Mouse (Mus musculus): Measurements from ENCODE around the gene Dnajc15.
"Not testable (repeated sequence)": the region's sequence is repeated elsewhere in the genome, so short reads cannot be mapped to it uniquely, and the experiment has no call there.

Gene Dnajc15

DNA sequence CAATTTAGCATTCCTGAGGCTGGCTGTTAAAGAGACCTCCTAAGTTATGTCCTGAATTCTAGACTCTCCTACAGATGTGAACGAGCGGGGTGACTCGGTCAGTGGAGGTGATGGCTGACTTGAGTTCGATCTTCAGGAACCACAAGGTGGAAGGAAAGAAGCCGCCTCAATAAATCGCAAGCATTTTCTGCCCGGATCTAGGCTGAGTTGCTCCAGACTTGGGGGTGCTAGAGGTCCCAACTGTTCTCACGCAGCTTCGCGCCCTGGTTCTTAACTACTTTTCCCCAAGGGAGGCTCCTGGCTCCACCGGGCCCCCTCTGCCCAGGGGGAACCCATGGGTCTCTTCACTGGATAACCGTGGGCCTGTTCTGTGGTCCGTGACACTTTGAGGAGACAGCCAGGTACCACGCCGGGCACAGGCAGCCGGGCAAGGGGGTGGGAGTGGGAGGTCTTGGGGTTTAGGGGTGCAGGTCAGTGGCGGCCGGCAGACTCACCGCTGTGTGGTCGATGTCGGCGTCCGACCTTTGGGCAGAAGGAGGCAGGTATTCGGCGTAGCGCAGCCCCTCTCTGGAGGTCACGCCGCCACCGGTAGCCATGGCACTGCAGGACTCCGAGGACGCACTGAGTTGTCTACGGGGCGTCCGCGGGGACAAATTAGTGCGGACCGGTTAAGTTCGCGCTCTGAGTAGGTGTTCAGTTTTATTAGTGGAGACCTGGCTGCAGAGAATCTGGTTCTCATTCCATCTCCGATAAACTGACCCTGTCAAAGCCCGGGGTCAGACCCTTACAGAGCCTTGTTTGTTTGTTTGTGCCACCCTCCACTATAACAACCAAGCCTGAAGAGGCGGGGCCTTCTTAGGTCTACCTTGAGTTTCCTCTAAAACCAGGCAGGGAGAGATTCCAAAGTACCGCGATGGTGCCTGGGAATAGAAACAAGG is at the start of gene Dnajc15:
Gene Dnajc15 (minus strand): TSS at position 822 of the 938 bp plus-strand sequence.
- peak; percentile 89 to 94 for DNase-seq

DNA sequence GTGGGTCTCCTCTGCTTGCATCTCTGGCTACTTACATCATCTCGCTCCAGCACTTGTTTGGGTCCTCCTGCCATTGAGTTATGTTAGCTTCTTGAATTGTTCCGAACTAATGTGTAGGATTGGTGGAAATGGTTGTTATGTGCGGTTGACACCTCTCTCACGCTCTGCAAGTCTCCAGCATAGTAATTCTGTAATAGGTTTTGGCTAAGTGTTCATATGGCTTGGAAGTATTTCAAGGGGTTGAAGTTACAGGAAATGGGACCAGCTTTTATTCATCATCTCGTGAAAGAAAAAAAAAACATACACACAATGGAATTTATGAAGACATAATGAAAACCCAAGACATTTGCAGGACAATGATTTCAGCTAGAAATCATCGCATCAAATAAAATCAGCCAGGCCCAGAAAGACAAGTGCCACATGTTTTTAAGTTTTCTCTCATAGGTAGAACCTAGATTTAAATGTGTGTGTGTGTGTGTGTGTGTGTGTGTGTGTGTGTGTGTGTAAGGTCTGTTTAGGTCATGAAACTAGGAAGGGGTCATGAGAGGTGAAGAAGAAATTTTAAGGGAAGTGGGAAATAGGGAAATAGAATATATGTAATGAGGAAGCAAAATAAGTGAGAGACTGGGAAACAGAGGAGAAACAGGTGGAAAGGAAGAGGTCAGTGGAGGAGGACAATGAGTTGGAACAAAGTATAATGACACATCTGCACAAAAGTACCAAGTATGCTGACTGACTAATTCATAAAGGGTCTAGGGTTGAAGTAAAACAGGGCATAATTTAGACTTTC is 48.3 kb upstream of the Dnajc15 start:
- no peak for DNase-seq

DNA sequence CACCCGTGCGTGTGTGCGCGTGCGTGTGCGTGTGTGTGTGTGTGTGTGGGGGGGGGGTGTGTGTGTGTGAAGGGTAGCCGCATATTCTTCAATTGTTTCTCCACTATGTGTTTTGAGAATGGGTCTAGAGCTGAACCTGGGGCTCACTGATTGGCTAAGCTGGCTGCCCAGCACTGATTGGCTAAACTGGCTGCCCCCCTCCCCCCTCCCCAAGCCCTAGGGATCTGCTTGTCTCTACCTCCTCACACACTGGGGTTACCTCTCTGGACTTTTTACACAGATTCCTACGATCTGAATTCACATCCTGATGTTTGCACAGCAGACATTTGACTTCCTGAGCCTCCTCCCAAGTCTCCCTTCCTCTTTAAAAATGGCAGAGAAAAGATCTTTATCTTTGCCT is 46.7 kb upstream of the Dnajc15 start:
- DNase-seq: no peak

DNA sequence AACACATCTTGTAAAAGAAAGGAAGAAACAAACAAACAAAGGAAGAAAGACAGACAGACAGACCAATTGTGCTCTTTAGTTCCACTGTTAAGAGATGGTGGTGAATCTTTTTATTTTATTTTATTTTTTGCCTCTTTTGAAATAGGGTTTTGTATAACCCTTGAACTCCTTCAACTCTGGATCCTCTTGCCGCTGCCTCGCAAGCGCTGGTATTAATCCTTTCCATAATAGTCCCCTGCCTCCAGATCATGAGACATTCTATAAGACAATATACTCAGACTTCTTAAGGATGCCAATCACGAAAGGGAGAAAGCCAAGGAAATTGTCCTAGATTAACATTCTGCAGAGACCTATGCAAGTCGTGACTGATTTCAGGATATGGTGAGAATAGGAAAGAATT is 40.9 kb upstream of the Dnajc15 start:
- no peak for DNase-seq

DNA sequence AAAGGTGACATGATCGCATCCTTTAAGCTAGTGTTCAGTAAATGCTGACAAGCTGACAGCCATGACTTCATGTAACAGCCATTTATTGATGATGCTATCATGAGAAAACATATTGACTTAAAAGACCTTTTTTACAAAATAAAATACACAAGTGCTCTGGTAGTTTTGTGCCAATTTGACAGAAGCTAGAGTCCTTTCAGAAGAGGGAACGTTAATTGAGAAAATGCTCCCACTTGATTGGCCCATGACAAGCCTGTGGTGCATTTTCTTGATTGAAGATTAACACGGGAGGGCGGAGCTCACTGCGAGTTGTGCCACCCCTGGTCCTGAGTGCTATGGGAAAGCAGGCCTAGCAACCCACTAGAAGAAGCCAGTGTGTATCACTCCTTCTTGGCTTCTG is 31.7 kb upstream of the Dnajc15 start:
- no peak for DNase-seq

DNA sequence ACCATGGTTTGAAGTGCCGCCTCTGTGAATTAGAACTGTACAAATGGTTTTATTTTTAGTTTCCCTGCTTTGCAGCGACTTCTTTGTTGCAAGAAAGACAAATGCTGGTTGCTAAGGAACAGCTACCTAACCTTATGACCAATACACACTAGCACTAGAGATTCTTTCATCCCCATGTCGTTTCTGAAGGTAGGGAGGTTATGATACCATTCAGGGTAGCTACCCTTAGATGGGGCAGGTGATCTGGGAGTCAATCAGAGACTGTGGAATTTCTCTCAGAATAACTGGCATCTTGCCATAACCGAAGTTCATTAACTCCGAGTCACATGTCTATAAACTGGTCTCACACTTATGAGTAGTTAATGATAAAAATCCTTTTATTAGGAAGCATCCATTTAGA is 30.5 kb upstream of the Dnajc15 start:
- no peak for DNase-seq

DNA sequence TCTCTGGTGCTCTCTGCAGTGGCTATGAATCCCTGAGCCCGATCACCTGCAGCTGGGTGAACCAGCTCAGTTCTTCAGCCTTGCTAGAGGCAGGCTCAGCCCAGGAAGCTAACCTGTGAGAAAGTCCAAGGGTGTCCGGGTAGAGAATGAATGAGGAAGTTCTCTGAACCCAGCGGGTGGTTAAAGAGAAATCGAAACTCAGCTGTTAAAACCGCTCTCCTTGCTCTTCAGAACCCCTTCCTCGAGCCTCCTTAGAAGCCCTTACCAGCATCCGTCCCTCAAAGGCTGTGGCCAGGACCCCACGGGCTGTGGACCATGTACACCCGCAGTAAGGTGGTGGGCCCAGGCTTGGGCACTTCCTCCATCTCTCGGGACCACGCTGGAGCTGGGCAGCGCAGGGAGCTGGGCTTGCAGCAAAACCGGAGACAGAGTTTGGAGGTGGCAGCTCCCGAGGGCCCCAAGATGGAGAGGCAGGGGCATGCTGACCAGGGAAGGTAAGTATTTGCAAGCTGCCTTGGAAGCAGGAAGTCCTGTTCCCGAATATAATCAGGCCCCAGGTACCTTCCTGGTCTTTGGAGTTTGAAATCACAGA is 29.3 kb upstream of the Dnajc15 start, which contains the start of gene Epsti1:
Gene Epsti1 (plus strand): TSS at position 69 of the 592 bp plus-strand sequence.
- DNase-seq: no peak

DNA sequence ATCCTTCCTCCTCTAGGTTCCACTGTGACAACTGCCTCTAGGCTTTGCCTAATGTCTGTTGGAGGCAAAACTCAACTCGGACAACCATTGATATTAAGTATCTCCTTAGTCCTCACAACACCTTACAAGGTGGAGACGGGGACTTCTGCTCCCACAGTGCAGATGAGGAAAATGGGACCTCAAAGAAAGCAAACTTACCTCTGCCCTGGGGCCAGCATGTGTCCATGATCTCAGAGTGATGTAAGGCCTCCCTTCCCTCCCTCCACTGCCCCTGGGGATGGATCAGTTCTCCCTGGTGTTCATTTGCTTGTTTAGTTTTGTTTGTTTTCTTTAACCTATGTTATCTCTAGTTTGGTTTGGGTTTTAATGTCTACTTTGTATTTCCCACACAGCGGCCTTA is 27.6 kb upstream of the Dnajc15 start:
- DNase-seq: no peak

DNA sequence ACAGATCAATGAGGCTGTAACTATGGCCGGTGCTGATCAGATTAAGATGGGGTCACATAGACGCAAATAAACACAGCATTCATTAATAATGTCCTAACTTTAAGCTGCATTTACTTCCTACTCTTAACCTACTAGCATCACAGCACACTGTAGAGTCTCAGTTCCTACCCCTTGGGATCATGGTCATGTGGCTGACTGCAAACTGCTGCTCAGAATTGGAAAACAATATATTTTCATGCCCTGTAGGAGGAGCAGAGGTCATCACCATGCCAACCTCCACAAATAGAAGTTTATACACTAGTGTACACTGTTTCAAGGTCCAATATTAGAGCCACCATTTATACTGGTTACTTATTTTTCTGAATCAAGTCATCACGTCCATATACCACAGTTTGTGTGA is 21.0 kb upstream of the Dnajc15 start:
- DNase-seq: no peak

DNA sequence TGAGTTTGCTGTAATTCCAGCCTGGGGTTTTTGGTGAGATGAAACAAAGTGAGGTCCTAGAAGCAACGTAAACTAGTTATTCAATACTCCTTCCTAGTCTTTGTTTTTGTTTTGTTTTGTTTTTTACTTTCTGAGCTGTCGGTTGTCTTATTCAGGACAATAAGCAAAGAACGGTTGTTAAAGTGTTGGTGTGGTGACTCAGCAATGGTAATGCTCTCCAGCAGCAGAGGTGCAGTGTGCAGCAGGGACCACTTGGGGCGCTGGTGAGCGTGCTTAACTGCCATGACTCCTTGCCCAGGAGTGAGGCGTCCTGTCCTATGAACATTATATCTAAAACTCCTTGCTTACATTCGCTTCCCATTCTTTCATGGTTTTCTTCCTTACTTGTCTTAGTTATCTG is 15.0 kb upstream of the Dnajc15 start:
- DNase-seq: no peak

DNA sequence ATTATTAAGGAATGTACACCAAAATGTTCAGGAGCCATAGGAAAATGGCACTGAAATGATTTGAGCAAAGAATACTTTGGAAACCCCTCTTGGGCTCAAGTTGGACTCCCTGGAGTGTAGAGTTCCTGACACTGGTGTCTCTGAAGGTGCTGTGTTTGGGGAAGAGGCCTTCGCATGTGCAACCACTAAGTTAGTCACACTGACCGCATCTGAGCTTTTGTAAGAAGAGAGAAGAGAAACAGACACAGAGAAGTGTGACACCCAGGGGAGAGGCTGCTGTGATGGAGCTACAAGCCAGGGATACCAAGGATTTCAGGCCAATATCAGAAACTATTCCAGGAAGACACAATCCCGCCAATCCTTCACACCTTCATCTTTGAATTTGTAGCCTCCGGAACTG is 12.0 kb upstream of the Dnajc15 start:
- DNase-seq: no peak

DNA sequence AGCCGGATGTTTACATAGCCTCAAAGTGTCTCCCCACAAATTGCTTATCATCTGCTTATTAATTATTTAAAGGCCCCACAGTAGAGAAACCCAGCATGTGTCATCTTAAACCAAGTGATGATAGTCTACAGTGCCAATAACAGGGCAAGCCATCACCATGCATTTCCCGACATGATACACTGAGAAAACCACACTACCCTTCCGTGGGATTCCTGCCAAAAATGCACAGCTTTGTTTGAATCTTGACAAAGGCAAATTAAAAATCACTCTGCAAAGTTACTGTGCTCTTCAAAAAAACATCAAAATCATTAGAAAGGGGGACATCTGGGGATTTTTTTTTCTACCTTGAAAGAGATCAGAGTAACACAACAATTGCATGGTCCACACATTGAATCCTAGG is 11.5 kb upstream of the Dnajc15 start:
- DNase-seq: no peak

DNA sequence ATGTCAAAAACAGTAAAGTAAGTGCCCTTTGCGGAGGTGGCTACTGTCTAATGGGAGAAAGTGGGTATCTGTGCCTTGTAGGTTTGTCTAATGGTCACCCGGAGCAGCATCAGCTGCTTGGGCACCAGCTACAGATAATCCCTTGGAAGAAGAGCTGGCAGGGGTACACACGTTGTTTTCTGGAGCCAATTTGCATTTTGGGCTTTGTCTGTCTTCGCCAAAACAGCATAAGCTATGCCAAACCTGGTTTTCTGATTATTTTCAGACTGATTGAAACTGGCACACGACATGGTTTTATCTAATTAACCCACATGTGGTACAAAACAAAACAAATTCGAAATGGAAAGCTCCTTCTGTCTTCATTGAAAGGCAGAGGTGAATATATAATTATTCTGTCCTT is 7.7 kb upstream of the Dnajc15 start:
- peak; percentile 10 to 20 for DNase-seq

DNA sequence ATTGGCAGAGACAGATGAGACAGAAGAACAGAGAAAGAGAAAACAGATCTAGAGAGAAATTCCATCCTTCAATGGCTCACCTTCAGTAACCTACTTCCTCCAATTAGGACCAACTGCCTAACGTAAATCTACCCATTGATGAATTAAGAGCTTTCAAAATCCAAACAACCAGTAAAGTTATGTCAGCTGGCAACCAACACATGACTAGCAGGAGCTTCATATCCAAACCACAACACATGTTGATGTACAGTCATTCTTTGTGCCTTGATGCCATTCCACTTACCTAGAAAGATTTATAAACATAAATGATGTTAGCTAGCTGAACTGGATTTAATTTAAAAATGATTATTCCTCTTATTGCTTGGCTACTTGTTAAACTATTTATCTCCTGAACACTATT is 7.1 kb upstream of the Dnajc15 start:
- DNase-seq: no peak

DNA sequence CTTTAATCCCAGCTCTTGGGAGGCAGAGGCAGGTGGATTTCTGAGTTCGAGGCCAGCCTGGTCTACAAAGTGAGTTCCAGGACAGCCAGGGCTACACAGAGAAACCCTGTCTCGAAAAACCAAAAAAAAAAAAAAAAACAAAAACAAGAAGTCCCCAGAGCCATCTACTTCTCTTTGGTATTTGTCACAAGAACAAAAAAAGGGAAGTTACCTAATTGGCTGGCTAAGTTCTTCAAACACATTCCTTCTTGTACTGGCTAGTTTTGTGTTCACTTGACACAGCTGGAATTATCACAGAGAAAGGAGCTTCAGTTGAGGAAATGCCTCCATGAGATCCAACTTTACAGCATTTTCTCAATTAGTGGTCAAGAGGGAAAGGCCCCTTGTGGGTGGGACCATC is 3.0 kb upstream of the Dnajc15 start:
- not testable (repeated sequence) for DNase-seq

DNA sequence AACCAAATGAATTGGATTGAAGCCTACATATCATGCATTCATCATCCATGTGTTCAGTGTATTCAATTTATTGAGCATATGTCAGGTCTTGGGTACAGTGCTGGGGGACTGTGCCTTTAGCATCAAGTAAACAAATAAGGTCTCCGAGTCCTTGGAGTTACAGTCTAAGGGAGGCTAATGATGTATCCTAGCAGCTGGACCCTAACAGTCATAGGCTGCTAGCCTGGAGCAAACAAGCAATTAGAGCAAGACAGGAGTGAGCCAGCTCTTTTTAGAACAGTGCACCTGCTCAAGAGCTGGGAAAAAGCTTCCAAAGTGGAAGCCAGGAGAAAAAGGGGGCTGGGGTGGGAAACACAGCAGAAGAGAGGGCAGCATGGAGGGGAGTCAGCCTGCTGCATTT is 1.3 kb upstream of the Dnajc15 start:
- DNase-seq: no peak

DNA sequence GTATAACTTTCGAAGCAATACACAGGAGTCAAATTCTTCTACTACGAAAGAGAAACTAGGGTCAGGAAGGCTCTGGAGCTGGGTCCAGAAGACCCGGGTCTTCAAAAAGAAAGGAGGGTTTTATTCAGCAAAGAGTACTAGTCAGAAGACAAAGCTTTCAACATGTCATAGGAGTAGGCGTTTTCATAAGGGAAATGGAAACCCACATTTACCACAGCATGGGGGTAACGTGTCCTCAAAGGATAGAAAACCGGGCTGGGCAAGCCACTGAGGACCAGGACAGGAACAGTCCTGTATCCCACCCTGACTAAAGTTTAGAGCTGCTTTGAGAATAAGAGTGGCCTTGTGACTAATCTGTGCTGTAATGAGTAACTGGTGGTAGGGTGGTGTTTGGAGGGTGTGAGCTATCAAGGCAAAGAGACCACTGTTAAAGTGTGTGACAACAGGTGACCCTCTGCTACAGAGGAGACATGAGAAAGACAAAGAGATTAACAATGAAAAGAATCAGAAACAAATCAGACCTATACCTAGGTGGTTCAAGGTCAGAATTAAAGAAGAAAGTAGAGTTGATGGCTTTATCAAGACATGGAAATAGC is 3.4 kb downstream of the Dnajc15 start:
- no peak for DNase-seq

DNA sequence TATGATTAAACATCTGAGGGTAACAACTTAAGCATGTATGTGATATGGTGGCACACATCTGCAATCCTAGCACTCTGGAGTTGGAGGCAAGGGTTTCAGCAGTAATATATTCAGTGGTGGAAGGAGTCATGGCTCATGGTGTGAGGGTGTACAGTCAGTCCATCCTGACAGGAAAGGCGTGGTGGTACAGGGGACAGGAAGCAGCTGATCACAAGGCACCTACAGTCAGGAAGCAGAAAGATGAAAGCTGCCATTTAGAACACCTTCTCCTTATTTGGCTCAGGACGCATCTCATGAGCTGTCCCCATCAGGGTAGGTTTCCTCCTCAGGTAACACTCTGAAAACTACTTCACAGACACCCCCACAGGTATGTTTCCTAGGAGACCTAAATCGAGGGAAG is 4.0 kb downstream of the Dnajc15 start:
- DNase-seq: no peak

DNA sequence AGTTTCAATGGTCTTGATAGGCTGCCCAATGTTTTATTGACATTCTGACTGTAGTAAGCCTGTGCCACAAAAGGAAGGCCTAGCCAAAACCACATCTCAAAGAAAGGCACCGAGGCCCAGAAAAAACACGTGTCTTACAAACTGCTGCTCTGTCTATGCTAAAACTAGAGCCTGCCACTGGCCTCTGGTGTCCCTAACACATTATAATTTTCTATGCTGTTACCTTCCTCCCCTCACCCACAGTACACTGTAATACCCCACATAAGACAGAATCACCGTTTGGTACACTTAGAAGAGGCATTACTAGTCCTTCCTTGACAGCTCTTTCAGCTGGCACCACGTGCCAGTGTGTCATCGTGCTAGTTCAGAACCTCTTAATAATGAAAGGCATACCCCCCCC is 7.3 kb downstream of the Dnajc15 start:
- no peak for DNase-seq

DNA sequence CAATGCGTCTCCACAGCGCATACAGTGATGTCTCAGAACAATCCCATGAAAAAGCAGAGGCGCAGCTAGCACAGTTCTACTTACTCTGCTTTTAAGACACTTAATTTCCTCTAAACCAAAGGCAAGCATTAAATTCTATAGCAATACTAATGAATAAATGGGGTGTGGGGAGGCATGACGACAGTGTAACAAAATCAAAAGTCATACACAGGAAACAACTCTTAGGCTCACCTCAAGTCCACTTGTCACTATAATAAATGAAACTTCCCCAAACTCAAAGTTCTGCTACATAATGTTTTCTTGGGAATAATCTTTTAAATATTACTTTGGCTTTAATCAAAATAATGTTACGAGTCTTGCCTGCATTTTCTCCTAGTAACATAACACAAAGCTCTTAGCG is 10.4 kb downstream of the Dnajc15 start:
- no peak for DNase-seq

DNA sequence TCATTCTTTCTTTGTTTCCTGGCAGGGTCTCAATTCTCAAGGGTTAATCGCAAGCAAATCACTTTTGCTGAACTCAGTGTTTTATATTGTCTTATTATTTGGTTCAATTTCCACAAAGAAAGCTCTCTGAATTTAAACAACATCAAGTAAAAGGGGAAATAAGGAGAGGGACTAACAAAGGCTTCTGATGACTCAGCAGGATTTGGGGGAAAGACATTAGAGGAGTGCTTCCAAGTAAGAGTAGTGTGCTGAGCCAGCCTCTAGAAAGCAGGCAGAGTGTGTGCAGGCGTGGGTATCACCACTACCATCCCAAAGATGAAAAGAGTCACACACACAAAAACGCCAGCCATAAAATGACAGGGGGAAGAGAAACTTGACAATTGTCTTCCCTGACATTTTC is 10.9 kb downstream of the Dnajc15 start:
- no peak for DNase-seq

DNA sequence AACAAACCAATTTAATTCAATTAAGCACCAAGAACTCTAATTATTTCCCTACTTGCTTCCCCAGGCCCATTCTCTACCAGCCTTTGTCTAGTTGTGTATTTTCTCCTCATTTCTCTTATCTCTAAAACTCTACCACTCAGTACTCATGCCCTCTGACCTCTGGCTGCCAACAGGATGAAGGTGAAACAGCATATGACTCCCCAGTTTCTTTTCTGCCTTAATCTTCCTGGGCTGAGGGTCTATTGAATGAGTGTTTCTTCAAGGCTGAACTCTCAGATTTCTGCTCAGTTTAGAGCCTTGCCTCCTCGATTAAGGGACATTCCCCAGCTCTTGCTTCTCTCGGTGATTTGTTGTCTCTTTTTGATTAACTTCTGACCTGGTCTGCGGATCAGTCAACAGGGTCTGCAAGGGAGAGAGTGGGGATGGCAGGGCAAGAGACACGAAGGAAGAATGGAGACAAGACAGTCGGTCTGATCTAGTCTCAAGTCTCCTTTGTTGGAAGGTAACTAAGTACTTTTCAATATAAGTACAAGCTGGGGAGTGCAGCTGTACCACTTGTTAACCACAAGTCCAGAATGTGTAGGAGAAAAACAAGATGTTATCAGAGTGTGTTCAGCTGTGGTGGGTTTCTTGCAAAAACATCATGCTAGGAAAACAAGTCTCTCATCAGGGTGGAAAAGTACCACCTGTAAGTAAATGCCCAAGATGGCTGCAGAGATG is 13.9 kb downstream of the Dnajc15 start:
- DNase-seq: no peak

DNA sequence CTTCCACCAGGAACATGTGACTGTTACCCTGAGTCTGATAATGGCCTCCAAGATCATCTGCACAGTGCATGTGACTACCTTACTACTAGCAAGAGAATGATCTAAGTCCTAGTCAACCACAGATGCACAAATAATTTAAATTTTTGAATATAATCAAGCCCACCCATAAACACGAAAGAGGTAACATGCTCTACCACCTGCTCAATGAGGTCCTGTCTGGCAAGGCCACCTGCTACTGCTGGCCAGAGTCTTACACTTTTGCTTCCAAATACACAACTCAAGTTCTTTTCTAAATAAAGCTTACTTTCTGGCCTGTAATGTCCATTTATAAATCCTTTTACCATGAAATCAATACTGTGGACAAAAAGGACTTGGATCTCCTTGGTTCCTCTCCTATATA is 15.0 kb downstream of the Dnajc15 start:
- no peak for DNase-seq
